Mouse (Mus musculus) liver, adult (tissue): Measurements from ENCODE around the gene Olfr1494.

Source experiments
- GATA4 ChIP-seq: IDR thresholded peaks from 2 replicates; pipeline ENCODE4 v1.6.1; 2014; ENCODE audit warnings: mild to moderate bottlenecking, low read length; ENCODE audit not compliant: insufficient replicate concordance

The Olfr1494 gene

DNA sequence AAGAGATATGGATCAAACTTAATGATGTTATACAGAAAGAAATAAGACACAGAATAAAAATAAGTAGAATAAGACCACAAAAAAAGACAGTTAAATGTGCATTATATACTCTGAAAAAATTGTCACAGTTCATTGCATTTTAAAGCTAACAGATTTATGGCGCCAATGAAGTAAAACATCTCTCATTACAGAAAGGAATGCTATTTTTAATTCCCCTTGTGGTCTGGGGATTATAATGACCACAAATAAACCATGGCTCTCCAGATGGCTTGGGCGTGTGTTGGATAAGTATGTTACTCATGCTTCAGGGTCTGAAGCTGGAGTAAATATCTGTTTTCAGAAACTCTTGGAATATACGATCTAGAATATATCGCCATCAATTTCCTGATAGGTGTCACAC, at the start of gene Olfr1494:
Gene Olfr1494, plus strand, starts transcription at position 301 of the 400 bp plus-strand sequence.
- TF ChIP-seq GATA4: no peak

- no peak for TF ChIP-seq GATA4
Measured at GRCm38 (mm10) chr19:13696968-13697367, 42.6 kb upstream of the Olfr1494 start, which contains the start of gene Olfr1491. Gene Olfr1491 (plus strand): TSS chr19:13697268.

- no peak for TF ChIP-seq GATA4
Measured at GRCm38 (mm10) chr19:13722978-13723377, 16.6 kb upstream of the Olfr1494 start, which contains the start of gene Olfr1493-ps1. Gene Olfr1493-ps1 (plus strand): TSS chr19:13723278.

DNA sequence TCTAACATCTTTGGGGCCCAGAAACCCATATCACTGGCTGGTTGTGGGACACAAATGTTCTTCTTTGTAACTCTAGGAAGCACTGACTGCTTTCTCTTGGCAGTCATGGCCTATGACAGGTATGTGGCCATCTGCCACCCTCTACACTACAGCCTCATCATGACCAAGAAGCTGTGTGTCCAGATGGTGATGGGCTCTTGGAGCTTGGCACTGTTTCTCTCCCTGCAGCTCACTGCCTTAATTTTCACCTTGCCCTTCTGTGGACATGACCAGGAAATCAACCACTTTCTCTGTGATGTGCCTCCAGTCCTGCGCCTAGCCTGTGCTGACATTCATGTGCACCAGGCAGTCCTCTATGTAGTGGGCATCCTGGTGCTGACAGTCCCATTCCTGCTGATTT, 9.8 kb downstream of the Olfr1494 start:
- no peak for TF ChIP-seq GATA4

DNA sequence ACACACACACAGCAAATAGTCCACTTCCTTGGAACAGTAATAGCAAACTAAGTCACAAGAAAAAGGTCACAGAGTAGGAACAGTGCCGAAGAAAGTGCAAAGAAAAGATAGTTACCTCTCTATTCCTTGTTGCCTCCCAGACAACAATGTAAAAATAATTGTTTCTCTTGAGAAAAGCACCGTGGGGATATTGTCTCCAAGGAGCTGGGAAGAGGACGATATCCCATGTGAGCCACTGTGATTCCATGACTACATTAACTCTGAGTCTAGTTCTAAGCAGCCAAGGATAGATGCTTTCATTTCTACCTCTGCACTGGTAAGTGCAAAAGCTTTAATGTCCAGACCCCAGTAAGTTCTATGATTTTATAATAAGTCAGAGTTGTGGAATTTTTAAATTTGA, 24.8 kb downstream of the Olfr1494 start, which contains the start of gene Olfr1495:
Gene Olfr1495, plus strand, starts transcription at position 301 of the 400 bp plus-strand sequence.
- no peak for TF ChIP-seq GATA4

DNA sequence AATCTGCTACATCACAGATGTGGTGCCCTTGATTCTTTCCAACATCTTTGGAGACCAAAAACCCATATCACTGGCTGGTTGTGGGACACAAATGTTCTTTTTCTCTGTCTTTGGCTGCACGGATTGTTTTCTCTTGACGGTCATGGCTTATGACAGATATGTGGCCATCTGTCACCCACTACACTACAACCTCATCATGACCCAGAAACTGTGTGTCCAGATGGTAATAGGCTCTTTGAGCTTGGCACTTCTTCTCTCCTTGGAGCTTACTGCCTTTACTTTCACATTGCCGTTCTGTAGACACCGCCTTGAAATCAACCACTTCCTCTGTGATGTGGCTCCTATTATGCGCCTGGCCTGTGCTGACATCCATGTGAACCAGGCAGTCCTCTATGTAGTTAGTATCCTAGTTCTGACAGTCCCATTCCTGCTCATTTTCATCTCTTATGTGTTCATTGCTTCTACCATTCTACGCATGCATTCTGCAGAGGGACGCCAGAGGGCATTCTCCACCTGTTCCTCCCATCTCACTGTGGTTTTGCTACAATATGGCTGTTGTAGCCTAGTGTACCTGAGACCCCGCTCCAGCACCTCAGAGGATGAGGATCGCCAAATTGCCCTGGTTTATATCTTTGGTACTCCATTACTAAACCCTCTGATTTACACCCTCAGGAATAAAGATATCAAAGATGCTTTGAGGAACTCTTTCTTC, 29.2 kb downstream of the Olfr1494 start:
- TF ChIP-seq GATA4: no peak

GRCm38 (mm10) chr19:13777578-13777977, 38.0 kb downstream of the Olfr1494 start, which contains the start of gene Olfr1496:
Gene Olfr1496 (plus strand): TSS chr19:13777878.
- TF ChIP-seq GATA4: no peak

GRCm38 (mm10) chr19:13798102-13798501, 58.6 kb downstream of the Olfr1494 start, which contains the start of gene Olfr1497:
Gene Olfr1497 (minus strand): TSS chr19:13798202.
- TF ChIP-seq GATA4: no peak
